Mouse (Mus musculus) heart, postnatal 4 days (tissue): Measurements from ENCODE around the gene Scn4a. TPM values are rescaled to one million over a fixed set of nuclear protein-coding genes. Genes with fewer than 3 reads are reported as not detected.
"Not testable (repeated sequence)": the region's sequence is repeated elsewhere in the genome, so short reads cannot be mapped to it uniquely, and the experiment has no call there.

Experiments
- DNase-seq: peaks from one replicate; pipeline ENCODE4 v3.0.0; 2021
- total RNA-seq, 2 experiments: library from RNA; stranded (reverse); gene quantifications; 2 replicates each; pipeline ENCODE4 v1.2.3; 2021

The Scn4a gene
- total RNA-seq, 2 experiments from 2014 or later: 2.5 to 3.5 TPM

DNA sequence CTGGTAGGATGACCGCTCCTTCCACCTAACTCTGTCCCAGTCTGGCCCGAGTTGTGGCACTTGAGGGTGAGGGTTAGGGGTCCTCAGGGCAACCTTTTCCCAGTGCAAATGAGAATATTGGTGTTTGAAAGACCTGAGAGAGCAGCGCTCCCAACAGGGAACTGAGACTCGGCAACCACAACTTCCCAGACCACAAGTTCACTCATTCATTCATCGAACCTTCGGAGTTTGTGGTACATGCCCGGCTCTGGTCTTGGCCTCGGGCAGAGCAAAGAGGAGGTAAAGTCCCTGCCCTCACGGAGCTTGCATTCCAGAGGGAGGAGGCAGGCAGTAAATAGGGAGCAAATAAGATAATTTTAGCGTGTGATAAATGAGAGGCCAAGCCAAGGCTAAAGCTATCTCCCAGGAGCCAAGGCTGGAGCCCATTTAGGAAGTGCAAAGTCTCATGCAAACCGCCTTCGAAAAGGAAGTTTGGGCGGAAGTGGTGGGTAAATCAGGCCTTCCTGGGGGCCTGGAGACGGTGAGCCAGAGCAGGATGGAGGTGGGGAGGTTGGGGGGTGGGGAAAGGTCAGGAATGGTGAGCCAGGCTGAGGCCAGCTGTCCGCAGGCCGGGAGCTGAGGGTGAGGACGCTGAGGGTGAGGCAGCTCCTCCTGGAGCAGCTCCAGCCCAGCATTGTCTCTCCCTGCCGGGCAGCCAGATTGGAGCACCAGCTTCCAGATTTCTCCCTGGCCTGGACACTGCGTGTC lies 2.5 kb upstream of the Scn4a start:
- DNase-seq: peak; percentile 17

DNA sequence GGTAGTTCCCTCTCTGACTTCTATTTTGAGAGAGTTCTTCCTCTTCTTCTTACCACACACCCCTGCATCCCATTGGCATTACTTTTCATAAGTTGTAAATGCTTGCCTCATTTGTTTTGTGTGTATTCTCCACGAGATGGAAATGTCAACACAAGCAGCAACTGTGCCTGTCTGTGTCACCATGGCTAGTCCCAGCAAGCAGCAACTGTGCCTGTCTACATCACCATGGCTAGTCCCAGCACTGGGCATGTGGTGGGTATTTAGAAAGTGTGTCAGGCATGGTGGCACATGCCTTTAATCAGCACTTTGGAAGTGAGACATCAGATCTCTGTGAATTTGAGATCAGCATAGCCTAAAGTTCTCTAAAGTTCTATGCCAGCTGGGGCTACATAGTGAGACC lies 1.1 kb upstream of the Scn4a start:
- DNase-seq: no peak

DNA sequence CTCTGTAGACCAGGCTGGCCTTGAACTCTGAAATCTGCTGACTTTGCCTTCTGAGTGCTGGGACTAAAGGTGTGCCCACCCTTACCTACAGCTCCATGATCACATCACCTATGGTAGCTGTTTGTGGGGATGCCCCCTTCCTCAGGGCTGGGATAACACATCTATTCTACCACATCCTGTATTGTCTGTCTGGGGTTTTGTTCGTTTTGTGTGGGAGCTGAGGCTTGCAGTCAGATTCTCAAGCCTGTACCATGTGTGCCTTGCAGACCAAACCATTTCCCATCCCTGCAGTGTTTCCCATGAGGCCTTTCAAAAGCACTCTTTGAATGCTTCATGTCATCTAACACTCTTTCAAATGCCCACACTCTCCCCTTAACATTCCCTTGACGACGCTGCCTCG lies 1.1 kb downstream of the Scn4a start:
- DNase-seq: no peak

DNA sequence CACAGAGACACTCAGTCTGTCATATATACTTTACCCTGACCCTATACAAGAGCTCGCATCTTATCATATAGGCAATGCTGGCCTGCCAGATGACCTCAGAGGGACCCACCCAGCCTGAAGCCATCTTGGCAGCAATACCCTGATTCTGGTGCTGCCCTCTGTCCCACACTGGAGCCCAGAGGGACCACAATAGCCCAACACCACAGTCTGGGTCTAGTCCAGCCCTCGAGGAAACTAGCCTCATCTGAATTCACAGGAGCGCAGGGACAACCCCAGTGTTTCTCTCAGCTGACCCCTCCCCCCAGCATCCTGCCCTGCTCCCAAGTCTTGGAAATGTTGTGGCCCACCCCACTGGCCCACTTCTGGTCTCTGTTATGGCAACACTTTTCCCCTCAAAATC lies 1.8 kb downstream of the Scn4a start:
- no peak for DNase-seq

DNA sequence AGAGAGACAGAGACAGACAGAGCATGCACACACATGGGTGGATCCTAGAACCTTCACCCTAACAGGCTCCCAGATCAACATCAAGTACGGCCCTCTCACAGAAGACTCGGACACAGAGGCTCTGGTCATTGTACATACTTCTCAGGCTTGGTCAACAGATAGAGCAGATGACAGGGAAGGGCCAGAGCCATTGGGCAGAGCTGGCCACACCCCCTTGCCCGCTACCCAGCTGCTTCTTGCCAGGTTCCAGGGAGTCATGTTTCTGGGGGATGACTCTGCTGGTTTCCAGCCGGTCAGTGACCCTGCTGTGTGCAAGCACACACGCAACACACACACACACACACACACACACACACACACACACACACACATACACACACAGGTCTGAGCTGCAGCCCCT lies 2.2 kb downstream of the Scn4a start:
- DNase-seq: no peak

DNA sequence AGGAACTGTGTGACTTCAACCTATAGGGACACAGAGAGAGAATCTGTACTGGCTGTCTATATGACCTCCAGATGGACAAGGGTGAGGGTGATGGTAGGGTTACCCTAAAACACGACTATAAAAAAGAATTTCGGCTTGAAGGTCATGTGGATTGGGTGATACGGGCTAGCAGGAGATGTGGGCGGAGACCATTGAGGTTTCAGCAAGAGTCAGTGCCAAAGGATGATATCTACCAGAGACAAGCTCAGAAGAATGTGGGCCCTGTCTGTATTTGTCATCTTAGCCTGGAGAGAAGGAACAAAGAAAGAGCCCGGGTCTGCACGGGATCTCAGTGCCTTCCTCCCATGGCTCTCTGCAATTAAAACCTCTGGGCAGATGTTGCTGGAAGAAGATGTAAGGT lies 3.3 kb downstream of the Scn4a start:
- no peak for DNase-seq

DNA sequence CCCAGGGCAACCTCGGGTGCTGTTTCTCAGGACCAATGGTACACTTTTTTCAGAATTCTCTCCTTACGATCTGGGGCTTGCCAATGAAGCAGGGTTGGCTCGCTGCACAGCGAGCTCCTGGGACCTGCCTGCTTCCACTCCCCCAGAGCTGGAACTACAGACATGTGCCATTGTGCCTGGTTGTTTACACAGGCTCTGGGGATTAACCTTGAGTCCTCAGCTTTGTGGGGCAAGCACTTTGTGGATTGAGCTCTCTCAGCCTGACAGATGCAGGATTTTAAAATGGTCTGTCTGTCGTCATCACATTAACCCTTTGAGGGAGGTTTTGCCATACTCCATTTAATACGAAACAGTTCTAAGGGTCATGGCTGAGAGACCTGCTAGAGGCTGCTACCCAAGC lies 8.2 kb downstream of the Scn4a start:
- no peak for DNase-seq

DNA sequence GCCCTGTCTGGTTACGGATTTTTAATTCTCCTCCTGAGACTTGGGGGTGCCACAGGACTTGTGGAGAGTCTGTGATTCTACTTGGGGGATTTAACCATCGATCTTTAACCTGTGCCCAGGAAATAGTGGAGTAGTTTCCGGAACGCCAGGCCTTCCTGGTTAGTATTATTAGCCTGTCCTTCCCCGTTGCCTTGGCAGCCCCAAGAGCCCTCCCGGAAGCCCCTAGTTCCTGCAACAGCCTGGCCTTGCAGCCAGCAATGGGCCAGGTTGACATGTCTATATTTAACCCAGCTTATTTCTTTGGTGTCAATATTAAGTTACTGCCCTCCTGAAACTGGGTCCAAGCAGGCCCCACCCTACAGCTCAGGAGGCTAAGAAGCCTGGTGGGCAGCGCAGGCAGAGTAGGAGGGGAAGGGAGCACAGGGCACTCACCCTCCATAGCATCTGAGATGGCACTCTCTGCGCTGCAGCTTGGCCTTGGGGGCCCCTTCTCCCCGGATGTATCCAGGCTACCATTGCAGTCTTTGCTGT lies 12.0 kb downstream of the Scn4a start:
- DNase-seq: no peak

DNA sequence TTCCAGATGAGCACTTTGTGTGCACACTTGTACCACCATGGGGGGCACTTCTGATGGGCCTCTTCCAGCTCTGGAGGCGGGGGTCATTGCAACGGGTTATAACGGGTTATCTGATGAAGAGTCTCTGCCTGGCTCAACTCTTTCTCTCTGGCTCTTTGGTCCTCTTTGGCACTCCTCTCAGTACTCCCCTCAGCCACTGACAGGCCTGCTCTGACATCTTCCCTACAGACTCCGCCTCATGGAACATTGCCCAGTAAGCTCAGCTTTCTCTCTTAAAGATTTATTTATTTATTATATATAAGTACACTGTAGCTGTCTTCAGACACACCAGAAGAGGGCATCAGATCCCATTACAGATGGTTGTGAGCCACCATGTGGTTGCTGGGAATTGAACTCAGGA lies 13.8 kb downstream of the Scn4a start:
- not testable (repeated sequence) for DNase-seq

DNA sequence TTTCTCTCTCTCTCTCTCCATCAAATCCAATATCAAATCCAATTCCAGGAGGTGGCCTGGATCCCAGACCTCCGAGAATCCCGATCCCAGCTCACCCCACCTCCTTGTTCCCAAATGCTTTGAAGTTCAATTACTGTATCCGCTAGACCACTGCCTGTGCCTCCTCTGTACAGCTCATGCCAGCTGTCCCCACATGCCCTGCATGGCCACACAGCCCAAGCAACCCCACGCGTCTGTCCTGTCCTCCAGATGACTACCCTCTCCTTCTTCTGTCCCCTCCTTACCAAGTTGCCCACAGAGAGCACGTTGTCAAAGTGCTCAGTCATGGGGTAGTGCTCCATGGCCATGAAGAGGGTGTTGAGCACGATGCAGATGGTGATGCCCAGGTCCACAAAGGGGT lies 14.2 kb downstream of the Scn4a start:
- no peak for DNase-seq

DNA sequence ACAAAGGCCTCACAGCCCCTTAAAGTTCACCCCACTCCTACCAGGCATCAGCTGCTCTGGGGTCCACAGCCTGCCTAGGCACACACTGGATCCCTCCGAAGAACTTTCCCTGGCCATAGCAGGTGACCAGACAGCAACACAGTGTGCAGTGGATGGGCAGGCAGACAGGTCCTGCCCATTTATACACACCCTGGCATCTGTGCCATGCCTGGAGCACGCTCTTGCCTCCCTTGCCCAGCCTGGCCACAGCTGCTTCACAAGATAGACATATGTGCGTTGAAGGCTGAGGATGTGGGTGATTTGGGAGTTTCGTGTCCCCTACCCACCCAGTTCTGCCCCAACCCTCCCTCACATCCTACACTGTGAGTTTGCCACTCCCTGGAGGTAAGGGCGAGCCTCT lies 15.1 kb downstream of the Scn4a start:
- DNase-seq: no peak

DNA sequence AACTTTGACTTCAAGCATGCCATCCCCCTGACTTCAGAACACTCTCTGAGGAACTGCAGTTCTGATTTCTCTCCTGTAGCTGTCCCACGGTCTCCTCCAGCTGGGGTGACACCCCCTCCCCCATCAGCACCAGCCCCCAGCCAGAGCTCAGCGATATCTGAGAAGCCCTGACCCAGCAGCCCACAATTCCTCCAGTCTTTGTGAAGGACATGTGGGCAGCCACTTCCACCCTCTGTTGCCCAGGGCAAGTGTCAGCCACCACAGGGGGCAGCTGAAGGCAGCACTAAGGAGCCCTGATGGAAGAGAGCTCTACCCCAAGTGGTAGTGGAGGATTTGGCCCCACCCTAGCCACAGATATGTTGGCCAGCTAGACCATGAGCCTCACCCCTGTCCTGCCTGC lies 19.0 kb downstream of the Scn4a start:
- DNase-seq: no peak

DNA sequence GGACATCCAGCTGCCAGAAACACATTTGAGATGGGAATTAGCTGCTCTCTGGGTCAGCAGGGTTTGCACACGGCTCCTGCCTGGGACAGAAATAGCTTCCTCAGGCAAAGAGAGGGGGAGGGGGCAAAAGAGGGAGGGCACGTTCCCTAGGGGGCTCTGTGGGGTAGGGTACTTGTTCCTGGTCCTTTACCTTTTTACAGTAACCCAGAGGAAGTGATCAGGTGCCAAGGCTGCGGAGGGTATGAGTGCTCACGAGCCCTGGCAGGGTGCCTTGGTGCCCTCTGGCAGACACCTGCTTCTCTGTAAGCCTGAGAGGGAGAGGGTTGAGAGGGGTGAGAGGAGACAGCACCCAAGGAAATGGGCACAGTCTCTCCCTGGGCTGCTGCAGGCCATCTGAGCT lies 20.6 kb downstream of the Scn4a start:
- DNase-seq: peak; percentile 55

DNA sequence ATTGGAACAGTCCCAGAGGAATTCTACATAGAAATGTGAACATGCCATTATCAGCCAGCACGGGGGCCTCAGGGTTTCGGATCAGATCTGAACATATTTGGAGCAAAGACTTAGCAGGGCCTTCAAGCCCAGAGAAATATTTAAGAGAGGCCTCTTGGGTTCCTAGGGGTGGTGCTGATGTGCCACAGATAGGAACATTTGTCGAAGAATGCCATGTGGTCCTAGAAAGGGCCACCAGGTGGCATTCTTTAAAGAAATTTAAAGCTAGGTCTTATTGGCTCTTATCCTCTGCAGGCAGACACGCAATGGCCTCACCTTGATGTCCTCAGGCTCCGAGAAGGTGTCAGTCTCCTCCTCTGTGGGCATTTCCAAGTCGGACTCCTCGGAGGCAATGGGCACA lies 23.4 kb downstream of the Scn4a start:
- DNase-seq: peak; percentile 55

DNA sequence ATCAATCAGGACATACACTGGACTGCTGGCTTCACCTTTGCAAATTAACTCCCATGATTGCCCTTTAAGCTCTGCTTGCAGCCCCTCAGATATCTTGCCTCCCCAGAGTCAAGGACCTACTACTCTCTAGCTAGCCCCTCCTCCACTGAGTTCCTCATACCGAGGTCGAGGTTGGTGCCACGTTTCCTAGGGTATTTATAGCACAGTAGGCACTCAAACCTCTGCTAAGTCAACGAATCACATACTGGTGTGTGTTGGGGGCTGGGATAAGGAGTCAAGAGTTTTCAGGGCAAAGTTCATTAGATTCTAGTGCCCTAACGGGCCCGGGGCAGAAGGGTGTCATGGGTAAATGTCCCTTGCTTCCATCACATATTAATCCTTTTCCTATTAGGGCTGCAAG lies 24.0 kb downstream of the Scn4a start:
- DNase-seq: peak; percentile 30

DNA sequence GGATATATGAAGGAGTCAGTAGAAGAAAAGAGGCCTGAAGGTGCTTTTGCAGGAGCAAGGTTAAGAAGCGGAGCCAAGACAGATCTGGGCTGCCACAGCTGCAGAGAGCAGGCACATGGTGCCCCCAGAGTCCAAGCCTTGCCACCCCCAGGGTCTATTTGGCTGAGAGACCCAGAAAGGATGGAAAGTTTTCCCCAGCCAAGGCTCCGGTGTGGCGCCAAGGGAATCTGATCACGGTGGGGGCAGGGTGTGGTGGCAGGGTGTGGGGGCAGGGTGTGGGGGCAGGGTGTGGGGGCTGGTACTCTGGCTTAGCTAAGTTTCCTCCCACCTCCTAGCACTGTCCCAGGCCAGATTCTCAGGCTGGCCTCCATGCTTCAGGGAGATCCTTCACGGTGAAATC lies 24.6 kb downstream of the Scn4a start:
- DNase-seq: peak; percentile 25

DNA sequence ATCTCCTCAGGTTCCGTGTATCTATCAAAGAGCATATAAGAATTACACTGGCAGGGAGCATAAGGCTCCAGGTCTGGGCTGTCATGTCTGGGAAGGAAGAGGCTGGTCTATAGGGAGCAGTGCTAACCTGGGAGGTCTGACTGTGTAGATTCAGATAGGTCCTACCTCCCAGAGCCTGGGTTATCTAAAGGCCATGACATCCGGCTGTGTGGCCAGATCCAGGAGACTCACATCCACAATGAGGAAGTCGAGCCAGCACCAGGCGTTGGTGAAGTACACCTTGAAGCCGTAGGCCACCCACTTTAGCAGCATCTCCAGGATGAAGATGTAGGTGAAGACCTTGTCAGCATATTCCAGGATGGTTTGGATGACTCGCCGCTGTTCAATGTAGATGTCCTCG lies 26.6 kb downstream of the Scn4a start:
- DNase-seq: no peak

DNA sequence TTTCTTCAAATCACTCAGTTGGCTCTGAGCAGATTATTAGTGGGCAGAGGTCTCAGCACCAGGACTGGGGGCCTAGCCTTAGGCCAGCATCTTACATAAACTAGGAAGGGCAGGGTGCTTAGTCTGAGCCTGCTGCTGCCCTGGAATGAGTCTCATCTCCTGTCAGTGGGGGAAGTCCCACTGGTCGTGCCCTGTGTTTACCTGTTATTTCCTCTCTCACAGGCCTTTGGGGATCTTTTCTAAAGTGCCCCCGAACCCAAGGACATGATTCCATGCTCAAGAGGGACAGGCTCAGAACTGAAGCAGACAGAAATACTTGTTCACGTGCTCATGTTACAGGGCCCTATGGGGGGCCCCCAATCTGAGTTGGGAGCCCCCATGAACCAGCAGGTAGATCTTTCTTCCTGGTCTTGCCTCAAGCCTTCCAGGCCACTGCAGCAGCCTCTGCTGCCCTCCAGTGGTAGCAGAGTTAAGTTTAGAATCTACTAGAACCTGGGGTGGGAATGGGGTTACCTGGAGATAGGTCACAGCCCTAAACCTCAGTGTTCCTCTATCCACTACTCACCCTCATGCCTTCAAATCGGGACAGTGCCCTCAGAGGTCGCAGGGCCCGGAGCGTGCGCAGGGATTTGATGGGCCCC lies 27.4 kb downstream of the Scn4a start:
- peak; percentile 80 for DNase-seq

DNA sequence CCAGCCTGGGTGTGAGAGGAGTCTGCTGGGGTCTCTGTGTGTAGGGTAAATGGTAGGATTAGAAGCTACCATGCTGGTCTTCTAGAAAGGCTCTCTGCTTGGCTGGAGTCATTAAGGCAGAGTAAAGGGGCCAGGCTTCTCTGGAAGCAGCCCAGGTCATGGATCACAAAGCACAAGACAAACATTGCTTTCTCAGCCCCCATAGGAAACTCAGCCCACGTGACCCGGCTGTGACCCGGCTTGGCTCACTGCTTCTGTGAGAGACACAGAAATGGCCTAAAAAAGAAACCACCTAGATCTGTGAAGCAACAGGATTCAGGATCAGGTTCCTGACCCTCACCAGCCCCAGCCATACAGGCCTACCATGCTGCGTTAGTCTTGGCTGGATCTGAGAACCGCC lies 28.2 kb downstream of the Scn4a start:
- DNase-seq: no peak

DNA sequence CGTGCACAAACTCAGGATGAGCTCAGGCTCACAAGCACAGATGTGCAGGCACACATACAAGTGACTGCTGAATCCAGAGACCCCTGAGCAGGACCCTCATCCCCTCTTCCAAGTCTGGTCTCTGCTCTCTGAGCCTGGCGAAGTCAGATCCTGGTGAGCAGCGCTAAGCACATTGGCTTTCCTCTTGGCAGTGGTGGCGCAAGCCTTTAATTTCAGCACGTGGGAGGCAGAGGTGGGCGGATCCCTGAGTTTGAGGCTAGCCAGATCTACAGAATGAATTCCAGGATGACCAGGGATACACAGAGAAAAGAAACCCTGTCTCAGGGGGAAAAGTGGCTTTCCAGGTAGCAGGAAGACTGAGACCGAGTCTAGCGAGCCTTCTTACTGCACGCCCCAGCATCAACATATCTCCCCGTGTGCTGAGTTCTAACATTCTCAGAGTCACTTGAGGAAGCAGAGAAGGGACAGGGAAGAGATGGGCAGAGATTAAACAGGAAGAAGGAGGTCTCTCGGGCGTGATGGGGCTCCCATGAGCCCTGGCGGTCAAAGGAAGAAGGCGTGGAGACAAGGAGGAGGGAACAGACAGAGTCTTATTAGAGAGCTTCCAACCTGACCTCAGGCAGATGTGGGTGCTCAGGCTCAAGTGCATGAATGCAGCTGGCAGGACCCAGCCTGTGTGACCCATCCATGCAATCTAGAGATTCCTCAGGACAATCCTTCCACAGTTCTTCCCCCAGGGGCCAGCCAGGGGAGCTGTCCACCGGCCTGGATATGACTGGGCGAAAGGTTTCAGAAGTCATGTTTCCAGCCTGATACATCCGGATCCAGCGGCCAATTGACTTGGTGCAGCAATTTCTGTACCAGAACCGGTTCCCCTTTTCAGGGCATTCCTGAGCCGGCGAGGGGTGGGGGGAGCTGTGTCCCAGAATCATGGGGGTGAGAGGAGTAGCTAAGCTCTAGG lies 34.4 kb downstream of the Scn4a start:
- DNase-seq: no peak

DNA sequence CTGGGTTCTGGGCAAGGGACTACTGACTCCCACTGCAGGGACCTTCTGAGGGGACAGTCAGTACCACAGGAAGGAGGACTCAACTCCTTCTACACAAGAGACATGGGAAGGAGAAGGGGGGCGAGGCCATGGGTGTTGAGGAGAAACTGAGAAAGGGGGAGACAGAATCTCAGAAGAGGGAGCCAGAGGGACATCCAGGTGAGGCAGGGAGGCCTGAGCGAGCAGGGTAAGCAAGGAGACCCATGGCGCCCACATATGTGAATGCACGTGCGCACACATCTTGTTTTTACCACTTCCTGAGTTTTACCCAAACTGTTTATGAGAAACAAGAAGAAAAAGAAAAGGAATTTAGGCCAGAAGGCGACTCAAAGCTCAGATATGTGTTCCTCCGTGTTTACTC lies 35.3 kb downstream of the Scn4a start:
- no peak for DNase-seq

DNA sequence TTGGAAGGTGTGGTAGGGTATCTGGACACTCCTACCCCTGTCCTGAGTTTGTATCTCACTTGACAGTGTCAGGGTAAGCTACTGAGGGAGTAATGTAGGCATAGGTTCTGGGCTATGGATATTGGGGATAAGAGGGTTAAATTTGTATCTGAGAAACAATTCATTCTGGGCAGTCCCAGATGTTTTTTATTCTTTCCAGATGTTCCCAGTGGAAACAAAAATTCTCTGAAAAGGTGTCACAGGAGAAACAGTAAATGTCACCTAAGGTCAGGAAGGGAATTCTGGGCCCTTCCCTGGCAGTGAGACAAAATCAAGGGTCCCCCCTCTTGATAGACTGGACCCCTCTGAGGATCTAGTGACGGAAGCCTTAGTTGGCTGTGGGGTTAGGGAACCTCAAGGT lies 36.7 kb downstream of the Scn4a start:
- DNase-seq: no peak

DNA sequence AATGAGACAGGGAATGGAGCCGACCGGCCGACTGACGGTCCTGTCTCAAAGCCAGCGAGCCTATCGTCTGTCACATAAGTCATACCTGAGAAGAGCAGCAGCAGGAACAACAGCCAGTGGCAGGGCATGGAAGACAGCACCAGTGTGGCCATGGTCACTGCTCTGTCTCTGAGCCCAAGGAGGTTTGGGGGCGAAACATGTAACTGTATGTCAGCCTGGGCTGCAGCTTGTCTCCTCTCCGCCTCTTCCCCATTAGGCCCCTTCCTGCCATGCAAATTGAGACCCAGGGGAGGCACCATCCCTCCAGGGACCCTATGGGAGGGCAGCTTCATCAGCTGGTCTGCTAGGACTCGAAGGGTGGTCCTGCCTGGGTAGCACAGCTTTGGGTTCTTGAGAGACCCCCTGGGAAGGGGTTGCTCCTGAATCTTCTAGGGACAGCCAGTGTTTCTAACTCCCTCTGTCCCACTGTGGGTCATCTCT lies 38.7 kb downstream of the Scn4a start, which contains the start of gene Cd79b:
Gene Cd79b, minus strand, starts transcription at position 430 of the 480 bp plus-strand sequence.
- DNase-seq: no peak
